Mouse (Mus musculus): ENCODE results near the gene Olfr291.
A peak's percentile ranks its signal among the peaks of the same experiment; 100 is the strongest.

Olfr291 gene

GRCm38 (mm10) chr7:84853253-84853652, at the start of gene Olfr291:
Gene Olfr291 (plus strand): TSS chr7:84853553.
- DNase-seq (ENCODE audit: low spot score), result no peak

DNA sequence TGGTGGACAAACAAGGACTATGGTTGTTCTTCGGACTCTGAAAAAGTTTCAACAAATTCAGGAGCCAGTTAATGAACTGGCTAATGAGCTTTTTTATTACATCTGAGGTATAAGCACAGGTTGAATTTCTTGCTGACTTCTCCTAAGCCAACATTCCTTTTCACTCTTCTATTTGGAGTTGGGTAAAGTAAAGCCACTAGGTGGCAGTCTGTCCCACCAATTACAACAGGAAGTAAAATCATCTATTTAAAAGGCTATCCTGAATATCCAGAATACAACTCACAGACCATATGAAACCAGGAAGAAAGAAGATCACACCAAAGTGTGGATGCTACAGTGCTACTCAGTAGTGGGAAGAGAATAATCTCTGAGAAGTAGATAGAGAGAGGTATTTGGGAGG, 48.1 kb upstream of the Olfr291 start:
- DNase-seq (ENCODE audit: low spot score), result peak; percentile 5

GRCm38 (mm10) chr7:84806159-84806558, 47.2 kb upstream of the Olfr291 start:
- DNase-seq (ENCODE audit: low spot score), result no peak

DNA sequence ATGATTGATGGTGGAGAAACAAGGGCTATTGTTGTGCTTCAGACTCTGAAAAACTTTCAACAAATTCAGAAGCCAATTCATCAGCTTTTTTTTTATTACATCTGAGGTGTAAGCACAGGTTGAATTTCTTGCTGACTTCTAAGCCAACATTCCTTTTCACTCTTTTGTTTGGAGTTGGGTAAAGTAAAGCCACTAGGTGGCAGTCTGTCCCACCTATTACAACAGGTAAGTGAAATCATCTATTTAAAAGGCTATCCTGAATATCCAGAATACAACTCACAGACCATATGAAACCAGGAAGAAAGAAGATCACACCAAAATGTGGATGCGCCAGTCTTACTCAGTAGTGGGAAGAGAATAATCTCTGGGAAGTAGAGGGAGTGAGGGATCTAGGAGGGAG, 31.2 kb downstream of the Olfr291 start:
- DNase-seq (ENCODE audit: low spot score), result no peak

Data from ovary, postnatal 14 days (tissue).